Mouse (Mus musculus) E14TG2a.4 (cell line): Measurements from ENCODE around the gene Dhrs2.

Experiments used
- H3K27me3 ChIP-seq: 2 replicates; pipeline ENCODE4 v1.6.1; 2014; ENCODE audit warnings: low read length, control low read depth; ENCODE audit not compliant: insufficient read depth
- H3K36me3 ChIP-seq: 2 replicates; pipeline ENCODE4 v1.6.1; 2014; ENCODE audit warnings: low read length, control low read depth; ENCODE audit not compliant: insufficient read depth
- H3K4me1 ChIP-seq: replicated peaks from 2 replicates; pipeline ENCODE4 v1.6.1; 2014; ENCODE audit warnings: low read depth, low read length, control low read depth
- H3K4me3 ChIP-seq: replicated peaks from 2 replicates; pipeline ENCODE4 v1.5.1; 2014; ENCODE audit warnings: mild to moderate bottlenecking, low read length
- H3K9me3 ChIP-seq: 2 replicates; pipeline ENCODE4 v1.6.1; 2014; ENCODE audit warnings: low read length, control low read depth
- CTCF ChIP-seq: conservative IDR thresholded peaks from 2 replicates; pipeline ENCODE4 v1.5.1; 2014; ENCODE audit warnings: low read length
- NANOG ChIP-seq: IDR thresholded peaks from 2 replicates; pipeline ENCODE4 v1.6.1; 2014; ENCODE audit warnings: borderline replicate concordance, low read length, mixed read lengths
- POU5F1 ChIP-seq: IDR thresholded peaks from 2 replicates; pipeline ENCODE4 v1.6.1; 2014; ENCODE audit warnings: low read length, borderline replicate concordance

The Dhrs2 gene

GRCm38 (mm10) chr14:55193876-55194635 is 27.8 kb upstream of the Dhrs2 start:
- Histone ChIP-seq H3K27me3 (no peaks in the 10 kb centered on the region), H3K4me3 (no peak overlapping the region), H3K36me3 (no peaks in the 10 kb centered on the region), H3K9me3 (no peaks in the 10 kb centered on the region), H3K4me1 (peaks cover 18% of the 10 kb centered on the region)
- TF ChIP-seq POU5F1 (no peak), NANOG (no peak), CTCF (no peak)

DNA sequence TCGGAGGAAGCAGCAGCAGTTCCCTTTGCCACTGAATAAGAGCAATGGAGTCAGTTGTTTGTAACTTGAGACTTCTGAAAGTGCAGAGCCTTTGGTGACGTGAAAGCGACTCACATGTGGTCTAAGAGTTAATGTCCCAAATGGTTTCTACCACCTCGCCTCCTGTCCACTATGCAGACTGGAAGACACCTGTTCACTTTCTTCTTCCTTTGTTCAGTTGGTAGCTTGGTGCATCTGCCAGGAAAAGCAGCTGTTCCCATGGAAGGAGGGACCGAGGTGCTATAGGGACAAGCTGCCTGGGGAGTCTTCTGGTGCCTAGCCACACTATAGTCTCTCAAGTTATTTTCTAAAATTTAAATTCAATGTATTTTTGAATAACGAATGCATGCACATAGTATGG is 27.0 kb upstream of the Dhrs2 start:
- no peak for TF ChIP-seq CTCF
- no peak for TF ChIP-seq NANOG
- TF ChIP-seq POU5F1: no peak
- Histone ChIP-seq H3K4me3 (no peak overlapping the region), H3K4me1 (peaks cover 11% of the 10 kb centered on the region), H3K36me3 (no peaks in the 10 kb centered on the region), H3K27me3 (no peaks in the 10 kb centered on the region), H3K9me3 (no peaks in the 10 kb centered on the region)

GRCm38 (mm10) chr14:55197121-55197520 is 24.7 kb upstream of the Dhrs2 start:
- Histone ChIP-seq H3K27me3 (no peaks in the 10 kb centered on the region), H3K4me1 (peaks cover 9% of the 10 kb centered on the region), H3K9me3 (no peaks in the 10 kb centered on the region), H3K4me3 (no peak overlapping the region), H3K36me3 (no peaks in the 10 kb centered on the region)
- no peak for TF ChIP-seq NANOG
- no peak for TF ChIP-seq CTCF
- no peak for TF ChIP-seq POU5F1

GRCm38 (mm10) chr14:55198187-55198586 is 23.6 kb upstream of the Dhrs2 start:
- no peak overlapping the region for H3K4me3 ChIP-seq

GRCm38 (mm10) chr14:55204544-55204943 is 17.3 kb upstream of the Dhrs2 start:
- H3K4me3 ChIP-seq: no peak overlapping the region
- H3K27me3 ChIP-seq: 0 out of 2 replicates have a peak, but pooled peaks cover 2% of the 10 kb centered on the region
- no peaks in the 10 kb centered on the region for H3K4me1 ChIP-seq
- no peaks in the 10 kb centered on the region for H3K36me3 ChIP-seq
- no peaks in the 10 kb centered on the region for H3K9me3 ChIP-seq
- TF ChIP-seq POU5F1: no peak
- TF ChIP-seq NANOG: no peak
- no peak for TF ChIP-seq CTCF

More at GRCm38 (mm10) chr14:55198187-55198586, 23.6 kb upstream of the Dhrs2 start:
- H3K4me1 ChIP-seq: peaks cover 9% of the 10 kb centered on the region
- no peaks in the 10 kb centered on the region for H3K27me3 ChIP-seq
- TF ChIP-seq POU5F1 (no peak), NANOG (no peak), CTCF (no peak)
- H3K9me3 ChIP-seq: no peaks in the 10 kb centered on the region
- no peaks in the 10 kb centered on the region for H3K36me3 ChIP-seq

DNA sequence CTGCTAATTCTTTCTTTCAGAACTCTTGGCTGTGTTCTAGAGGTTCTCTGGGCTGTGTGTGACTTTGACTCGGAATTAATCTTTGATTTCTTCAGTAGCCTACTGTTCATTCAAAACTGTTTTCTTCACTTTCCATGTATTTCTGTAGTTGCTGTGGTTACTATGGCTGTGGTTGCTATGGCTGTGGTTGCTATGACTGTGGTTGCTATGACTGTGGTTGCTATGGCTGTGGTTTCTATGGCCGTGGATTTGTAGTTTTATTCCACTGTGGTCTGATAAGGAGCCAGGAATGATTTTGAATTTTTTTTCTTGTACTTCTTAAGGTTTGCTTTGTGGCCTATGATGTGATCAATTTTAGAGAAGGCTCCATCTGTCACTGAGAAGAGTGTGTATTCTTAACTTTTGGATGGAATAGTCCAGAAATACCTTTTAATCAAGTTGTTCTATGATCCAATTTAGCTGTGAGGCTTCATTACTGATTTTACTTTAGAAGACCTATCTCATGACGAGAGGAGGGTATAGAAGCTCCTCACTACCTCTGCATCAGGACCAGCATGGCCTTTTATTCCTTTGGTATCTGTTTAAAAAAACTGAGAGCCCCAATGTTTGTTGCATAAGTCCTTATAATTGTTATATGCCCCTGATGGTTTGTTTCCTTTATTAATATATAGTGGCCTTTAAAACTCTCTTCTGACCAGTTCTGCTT is 16.6 kb upstream of the Dhrs2 start:
- Histone ChIP-seq H3K4me1 (no peaks in the 10 kb centered on the region), H3K36me3 (no peaks in the 10 kb centered on the region), H3K4me3 (no peak overlapping the region), H3K27me3 (0 out of 2 replicates have a peak, but pooled peaks cover 2% of the 10 kb centered on the region), H3K9me3 (no peaks in the 10 kb centered on the region)
- no peak for TF ChIP-seq POU5F1

DNA sequence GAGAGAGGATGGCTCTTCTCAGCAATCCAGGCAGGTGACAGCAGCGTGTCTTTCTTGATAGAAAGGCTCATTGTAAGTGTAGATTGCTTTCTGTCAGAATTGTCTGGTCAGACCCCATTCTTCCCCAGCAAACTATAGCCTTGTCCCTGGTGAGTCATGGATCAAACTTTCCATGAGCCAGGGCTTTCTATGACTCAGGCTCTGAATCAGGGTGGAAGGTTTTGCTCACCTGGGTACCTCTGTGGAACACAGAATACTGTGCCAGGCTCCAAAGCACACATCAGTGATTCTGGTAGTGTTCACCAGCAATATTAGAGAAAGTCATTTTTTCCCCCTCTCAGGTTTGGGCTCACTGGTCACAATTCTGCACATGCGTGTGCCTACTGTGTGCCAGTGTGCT is 13.5 kb upstream of the Dhrs2 start:
- no peaks in the 10 kb centered on the region for H3K9me3 ChIP-seq
- no peaks in the 10 kb centered on the region for H3K4me1 ChIP-seq
- no peak for TF ChIP-seq CTCF
- TF ChIP-seq NANOG: no peak
- no peak for TF ChIP-seq POU5F1
- no peaks in the 10 kb centered on the region for H3K36me3 ChIP-seq
- 0 out of 2 replicates have a peak, but pooled peaks cover 2% of the 10 kb centered on the region for H3K27me3 ChIP-seq
- no peak overlapping the region for H3K4me3 ChIP-seq

GRCm38 (mm10) chr14:55213621-55214020 is 8.2 kb upstream of the Dhrs2 start:
- Histone ChIP-seq H3K9me3 (no peaks in the 10 kb centered on the region), H3K27me3 (no peaks in the 10 kb centered on the region), H3K36me3 (no peaks in the 10 kb centered on the region), H3K4me1 (no peaks in the 10 kb centered on the region), H3K4me3 (no peak overlapping the region)
- no peak for TF ChIP-seq CTCF
- no peak for TF ChIP-seq POU5F1
- TF ChIP-seq NANOG: no peak

DNA sequence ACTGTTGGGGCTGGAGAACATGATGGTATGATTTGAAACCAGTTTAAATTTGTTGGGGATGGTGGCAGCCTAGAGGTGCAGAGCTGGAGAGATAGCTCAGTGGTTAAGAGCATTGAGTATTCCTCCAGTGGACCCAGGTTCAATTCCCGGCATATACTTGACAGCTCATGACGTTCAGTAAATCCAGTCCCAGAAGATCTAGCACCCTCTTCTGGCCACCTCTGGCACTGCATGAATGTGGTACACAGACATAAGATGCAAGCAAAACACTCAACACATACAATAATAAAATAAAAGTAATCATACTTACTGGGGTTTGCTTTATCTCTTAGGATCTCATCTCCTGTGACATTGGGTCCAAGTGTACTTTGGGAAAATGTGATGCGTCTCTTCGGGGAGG is 7.3 kb upstream of the Dhrs2 start:
- no peak for TF ChIP-seq NANOG
- peak; percentile 90 for TF ChIP-seq CTCF
- Histone ChIP-seq H3K4me3 (no peak overlapping the region), H3K27me3 (no peaks in the 10 kb centered on the region), H3K36me3 (no peaks in the 10 kb centered on the region), H3K9me3 (no peaks in the 10 kb centered on the region), H3K4me1 (no peaks in the 10 kb centered on the region)
